Mouse (Mus musculus) gastrocnemius, adult 8-10 months (tissue): ENCODE data around the gene Brix1. TPM values are rescaled to one million over a fixed set of nuclear protein-coding genes. Genes with fewer than 3 reads are reported as not detected.
"Not testable (repeated sequence)": the region's sequence is repeated elsewhere in the genome, so short reads cannot be mapped to it uniquely, and the experiment has no call there.

Experiments
- DNase-seq, 2 experiments: peaks; one replicate each; pipeline ENCODE4 v3.0.0; 2022; ENCODE audit warnings: low spot score in 2 of 2
- total RNA-seq, 4 experiments: library from RNA; stranded (reverse); gene quantifications; 2 replicates each; pipeline ENCODE4 v1.2.4; 2022

Gene Brix1
- total RNA-seq: 10 to 100 TPM; 14.5 to 17.0 (median 16.1) TPM

DNA sequence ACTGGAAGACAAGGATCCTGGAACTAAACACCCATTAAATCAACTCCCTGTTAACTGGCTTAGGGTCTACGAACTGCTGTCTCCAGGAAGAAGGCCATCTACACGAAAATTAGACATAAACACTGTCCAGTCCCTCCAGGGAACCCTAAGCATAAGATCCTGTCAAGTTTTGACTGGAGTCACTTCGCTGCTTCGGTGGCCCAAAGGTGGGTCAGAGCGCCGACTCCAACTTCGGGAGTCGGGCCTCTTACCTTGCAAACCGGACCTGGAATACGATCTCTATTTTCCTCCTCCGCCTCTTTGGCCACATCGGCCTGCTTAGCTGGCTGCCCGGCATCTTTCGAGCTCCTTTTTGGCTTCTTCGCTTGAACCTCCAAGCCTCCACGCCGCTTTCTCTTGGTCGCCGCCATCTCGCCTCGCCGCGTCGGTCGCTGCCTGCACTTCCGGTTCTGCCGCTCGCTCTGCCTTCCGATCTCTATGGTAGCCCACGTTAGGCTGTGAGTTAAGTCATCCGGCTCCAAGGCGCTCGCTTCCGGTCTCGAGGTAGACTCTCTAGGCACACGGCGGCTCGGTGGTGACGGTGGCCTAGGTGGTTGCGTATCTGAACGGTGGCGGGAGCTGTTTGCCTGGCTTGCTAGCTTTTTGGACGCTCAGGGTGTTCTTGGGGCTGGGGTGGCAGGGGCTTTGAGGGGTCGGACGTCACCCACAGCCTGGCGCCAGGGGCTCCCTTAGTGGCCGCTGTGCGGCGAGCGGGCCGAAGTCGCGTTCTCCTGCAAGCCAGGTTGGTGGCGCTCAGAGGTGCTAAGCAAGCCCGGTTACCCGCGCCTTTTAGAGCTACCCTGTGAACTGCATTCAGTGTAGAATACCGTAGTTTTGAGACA is at the start of gene Brix1, which contains the start of gene Rad1:
Brix1 (minus strand) TSS at position 464 of the 881 bp plus-strand sequence.
Rad1 (plus strand) TSS at position 535 of the 881 bp plus-strand sequence.
- peak; percentile 92 for DNase-seq

DNA sequence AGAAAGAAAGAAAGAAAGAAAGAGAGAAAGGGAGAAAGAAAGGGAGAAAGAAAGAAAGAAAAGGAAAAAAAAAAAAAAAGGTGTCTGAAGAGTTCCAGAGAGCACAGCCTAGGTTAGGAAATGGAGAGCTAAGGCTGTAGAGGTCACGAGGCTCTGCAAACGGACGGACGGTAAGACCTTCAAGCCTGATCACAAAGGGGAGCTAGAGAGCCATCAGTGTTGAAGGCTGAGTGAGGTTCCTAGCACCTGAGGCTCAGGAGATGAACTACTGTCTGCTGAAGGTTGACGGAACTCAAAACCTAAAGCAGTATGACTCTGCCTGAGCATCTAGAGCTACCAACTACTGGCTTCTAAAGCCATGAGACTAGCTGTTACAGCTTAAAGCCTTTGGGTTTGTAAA is 48.8 kb upstream of the Brix1 start:
- DNase-seq: no peak

DNA sequence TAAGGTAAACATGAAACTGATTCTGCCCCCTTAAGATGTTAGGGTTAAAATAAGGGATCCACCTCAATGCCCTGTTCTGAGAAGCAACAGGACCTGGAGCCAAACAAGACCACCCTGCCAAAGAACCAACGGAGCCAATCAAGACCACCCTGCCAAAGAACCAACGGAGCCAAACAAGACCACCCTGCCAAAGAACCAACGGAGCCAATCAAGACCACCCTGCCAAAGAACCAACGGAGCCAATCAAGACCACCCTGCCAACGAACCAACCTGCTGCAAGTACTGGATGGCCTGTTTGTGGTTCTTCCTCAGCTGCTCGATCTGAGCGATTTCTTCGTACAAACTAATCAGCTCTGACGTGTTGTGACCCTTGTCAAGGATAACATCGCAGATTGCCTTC is 47.6 kb upstream of the Brix1 start:
- DNase-seq: not testable (repeated sequence)

- no peak for DNase-seq
These were observed 45.6 kb upstream of the Brix1 start for GRCm38 (mm10) chr15:10531352-10531751.

- no peak for DNase-seq
These were observed 40.1 kb upstream of the Brix1 start for GRCm38 (mm10) chr15:10525896-10526295.

- no peak for DNase-seq
These were observed 29.4 kb upstream of the Brix1 start for GRCm38 (mm10) chr15:10515166-10515565.

DNA sequence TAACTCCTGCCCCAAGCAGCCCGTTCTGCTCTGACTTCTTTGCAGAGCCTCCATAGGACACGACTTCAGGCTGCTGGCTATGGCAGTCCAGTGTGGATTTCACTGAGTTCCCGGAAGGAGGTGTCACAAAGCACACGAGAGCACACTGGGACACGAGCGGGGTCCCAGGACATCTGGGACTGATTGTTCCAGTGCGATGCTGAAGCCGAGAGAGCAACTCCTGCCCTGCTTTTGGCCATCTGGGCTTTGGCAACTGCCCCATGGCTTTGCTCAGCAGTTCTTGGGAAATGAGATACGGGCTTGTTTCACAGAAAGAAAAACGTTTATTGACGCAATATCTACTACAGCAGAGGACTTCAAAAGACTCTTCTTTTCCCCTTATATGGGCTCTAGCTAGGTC is 20.4 kb upstream of the Brix1 start:
- peak; percentile 19 to 33 for DNase-seq

DNA sequence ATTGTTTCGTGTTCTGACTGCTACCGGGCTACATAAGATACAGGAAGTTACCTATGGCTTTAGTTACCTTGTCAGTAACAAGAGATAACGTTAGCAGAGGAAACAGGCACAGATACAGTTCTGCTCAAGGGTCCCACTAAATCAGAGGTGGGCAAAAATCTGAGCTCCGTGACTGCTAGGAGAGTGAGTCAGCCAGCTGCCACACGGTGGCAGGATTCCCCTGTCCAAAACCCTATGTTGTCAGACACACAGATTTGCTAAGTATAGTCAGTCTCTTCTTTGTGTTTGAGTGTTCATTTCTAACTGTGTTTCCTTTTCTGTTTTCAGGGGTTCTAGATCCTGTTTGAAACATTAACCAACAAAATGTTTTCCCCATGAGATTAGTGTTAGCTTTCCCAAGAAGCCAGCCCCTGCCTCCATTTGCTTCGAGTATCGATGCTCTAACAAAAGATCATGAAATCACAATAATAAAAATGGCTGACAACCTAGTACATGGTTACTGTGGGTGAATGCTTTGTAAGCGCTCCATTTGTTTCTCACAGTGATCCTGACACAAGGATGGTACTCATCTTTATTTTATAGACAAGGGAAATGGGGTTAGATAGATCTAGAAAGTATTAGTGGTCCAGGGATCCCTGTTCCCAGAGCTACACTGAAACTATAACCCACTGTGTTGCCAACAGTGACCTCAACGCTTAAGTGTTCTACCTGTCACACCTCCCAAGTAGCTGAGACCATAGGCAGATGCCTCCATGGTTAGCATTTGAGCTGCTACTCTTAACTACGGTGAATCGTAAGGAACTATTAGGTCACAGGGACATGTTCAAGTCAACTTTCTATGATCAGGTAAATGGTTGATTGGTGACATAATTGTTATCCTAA is 15.3 kb upstream of the Brix1 start:
- peak in 1 of 2 experiments; percentile 6 for DNase-seq

GRCm38 (mm10) chr15:10500035-10500434 is 14.3 kb upstream of the Brix1 start:
- no peak for DNase-seq

DNA sequence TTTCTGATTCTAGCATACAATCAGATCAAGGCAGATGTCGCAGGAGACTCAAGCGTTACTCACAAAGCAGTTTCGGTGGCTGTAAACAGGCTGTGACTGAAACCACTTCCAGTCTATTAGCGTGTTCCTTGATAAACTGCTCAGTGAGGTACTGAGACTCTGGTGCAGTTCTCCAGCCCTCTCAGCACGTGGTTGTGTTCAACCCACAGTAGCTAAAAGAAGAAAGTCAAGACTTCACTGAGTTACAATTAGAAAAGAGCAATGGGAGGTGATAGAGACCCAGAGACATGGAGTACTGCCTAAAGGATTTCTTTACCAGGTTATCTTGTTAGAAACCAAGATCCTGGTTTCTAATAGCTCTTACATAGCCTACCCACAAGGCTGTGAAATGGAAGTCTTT is 13.8 kb upstream of the Brix1 start:
- DNase-seq: no peak

GRCm38 (mm10) chr15:10496696-10497095 is 10.9 kb upstream of the Brix1 start:
- DNase-seq: not testable (repeated sequence)

DNA sequence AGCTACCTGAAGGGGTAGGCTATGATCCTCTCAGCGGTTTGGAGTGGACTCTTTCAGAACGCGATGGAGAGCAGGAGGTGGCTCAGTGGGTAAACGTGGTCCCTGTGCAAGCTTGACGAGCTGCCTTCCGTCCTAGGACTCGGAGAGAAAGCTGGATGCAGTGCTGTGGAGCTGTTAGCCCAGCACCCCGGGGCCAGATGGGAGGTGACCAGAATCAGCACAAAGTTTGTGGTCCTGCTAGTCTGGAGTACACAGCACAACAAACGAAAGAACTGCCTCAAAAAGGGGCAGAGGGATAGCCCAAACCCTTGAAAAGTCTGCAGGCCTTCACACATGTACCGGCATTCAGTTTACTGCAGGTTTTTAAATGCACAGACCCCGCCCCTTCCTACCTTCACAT is 10.2 kb upstream of the Brix1 start:
- DNase-seq: no peak

GRCm38 (mm10) chr15:10490101-10490500 is 4.4 kb upstream of the Brix1 start:
- DNase-seq: no peak

DNA sequence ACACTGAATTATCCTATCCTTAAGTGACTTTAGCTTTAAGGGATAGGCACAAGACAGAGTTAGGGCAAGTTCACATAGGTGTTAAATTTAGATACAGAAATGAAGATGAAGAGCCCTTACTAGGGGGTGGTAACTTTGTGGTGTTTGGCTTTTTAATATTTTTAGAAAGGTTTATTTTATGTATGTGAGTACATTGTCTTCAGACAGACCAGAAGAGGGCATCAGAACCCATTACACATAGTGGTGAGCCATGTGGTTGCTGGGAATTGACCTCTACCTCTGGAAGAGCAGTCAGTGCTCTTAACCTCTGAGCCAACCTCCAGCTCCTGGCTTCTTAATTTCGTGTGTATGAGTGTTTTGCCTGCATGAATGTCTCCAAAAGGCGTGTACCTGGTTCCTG is 1.5 kb upstream of the Brix1 start:
- DNase-seq: no peak

- DNase-seq: no peak
These were observed 655 bp upstream of the Brix1 start for GRCm38 (mm10) chr15:10486365-10486839.

DNA sequence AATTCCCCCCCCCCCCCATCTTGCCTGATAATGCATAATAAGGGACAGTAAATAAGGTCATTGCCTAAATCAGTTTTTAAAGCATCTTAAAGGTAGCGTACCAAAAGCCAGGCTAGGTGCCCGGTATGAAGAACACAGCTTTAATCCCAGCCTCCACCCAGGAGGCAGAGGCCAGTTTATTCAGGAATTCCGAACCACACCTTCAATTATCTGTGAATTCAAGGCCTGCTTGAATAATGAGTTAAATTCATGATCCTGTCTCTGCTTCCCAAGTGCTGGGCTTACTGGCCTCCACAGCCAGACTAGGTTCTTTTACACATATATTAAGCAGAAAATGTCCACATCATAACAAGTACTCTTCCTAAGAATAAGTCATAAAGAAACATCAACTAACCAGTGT is 14.8 kb downstream of the Brix1 start:
- DNase-seq: no peak

DNA sequence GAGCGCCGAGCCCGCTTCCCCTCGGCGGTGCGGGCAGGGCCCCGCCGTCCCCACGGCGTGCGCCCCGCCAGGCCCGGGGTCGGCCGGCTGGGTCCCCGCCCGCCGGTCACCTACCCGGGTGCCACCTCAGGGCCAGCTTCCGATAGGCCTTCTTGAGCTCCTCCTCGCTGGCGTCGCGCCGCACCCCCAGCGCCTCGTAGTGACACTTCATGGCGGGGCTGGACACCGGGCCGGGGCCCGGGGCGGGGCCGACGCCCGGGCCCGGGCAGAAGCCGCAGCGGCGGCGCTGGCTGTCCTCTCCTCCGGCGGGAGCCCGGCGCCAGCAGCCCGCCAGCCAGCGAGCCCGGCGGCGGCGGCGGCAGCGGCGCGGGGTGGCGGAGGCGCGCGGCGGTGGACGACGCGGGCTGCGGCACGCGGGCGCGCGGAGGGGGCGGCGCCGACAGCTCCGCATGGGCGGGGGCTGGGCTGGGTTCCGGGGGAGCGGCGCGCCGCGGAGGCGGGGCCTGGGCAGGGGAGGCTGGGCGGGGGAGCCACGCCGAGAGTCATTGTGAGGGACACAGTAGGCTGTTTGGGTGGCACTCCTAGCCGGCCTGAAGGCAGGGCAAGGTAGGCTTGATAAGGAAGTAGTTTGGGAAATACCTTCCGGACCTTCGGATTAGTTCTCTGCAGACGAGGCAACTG is 15.5 kb downstream of the Brix1 start, which contains the start of gene Dnajc21:
Dnajc21 (minus strand) TSS at position 366 of the 681 bp plus-strand sequence.
- peak; percentile 79 to 89 for DNase-seq

DNA sequence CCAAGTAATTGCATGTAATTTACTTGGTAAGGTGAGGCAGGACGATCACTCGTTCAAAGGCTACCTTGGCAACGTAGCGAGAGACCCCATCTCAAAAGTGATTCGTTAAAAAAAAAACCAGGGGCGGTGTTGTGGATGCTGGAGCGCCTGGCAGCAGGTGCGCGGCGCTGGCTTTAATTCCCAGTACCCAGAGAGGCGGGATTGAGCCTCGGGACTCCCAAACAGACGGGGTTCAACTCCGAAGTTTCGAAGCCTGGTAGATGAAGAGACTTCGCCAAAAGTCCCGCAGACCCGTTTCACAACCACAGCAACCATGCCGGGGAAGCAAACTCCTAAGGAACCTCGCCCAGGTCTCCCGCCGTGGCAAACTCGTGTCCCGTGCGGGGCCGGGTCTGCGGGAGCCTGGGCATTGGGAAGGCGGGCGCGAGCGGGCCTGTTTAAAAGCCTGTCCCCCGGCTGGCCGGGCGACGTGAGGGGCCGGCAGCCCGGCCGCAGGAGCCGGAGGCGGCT is 16.1 kb downstream of the Brix1 start:
- DNase-seq: no peak

DNA sequence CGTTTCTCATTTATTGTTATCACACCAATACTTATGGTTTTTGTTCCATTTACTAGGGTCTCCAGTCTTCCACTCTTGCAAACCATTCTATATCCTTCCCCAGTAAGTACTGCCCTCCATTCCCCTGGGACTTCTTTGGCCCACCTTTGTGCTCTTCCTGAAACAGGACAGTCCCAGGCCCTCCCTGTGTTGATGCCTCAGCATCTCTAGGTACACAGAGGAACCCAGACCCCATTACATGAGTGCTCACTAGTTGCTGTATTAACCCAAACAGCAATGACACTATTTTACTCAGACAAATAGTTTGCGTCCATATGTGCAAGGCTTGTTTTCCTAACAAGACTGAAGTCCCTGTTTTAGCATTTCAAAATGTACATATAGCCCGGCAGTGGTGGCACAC is 17.0 kb downstream of the Brix1 start:
- no peak for DNase-seq

DNA sequence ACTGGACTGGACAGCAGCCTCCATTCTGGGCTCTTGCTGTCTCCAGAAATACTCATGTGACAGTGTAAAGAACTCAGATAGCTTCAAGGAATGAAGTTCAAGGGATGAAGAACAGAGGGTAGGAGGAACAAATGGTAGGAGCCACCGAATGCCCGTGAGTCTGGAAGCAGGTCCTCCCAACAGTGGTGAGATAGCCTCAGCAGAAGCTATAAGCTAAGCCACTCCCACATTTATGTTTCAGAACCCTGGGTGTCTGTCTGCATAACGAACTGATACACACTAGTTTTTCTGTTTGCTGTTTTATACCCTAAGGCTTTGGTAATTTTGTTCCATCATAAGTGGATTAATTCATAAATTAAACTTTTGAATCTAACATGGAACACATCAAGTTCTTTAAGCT is 21.1 kb downstream of the Brix1 start:
- no peak for DNase-seq

GRCm38 (mm10) chr15:10463555-10463954 is 22.2 kb downstream of the Brix1 start:
- no peak for DNase-seq
